8 mouse cellular contexts compared by ENCODE assay signal in the genomic region with DNA sequence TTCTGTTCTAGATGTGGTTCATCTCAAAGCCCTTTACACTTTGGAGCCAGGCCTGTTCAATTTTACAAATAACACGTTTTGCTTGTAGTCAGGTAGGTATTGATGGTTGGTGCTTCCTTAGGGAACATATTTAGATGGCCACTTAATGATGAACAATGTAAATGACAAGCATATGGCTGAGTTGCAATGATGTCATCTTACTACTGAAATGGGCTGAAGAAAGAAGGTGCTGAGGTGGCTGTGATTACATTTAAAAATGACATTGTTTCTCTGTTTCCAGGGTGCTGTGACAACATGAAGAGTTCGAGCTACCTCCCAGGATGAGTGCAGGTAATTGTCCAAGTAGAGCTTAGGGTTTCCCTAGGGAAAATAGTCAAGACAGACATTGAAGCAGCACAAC. TPM values are rescaled to one million over a fixed set of nuclear protein-coding genes. Genes with fewer than 3 reads are reported as not detected.
A peak's percentile ranks its signal among the peaks of the same experiment; 100 is the strongest.
DNase-seq lines count a peak whose midpoint lies in the region; ATAC-seq and TF ChIP-seq lines count a peak whose summit lies in the region.

No protein-coding gene starts in this region.

- TF ChIP-seq CTCF in forebrain, postnatal 0 days (IDR thresholded peaks at IDR 0.05; ENCODE audit: low read depth): no peak

- in situ Hi-C loops in ES-E14 (cut with MboI; ENCODE audit: low sequenced_read_pairs in 2 of 2, unreplicated experiment in 2 of 2): no loop called here

- no peaks in the 10 kb centered on the region for H3K9me3 ChIP-seq in heart, embryonic 13.5 days
- H3K9me3 ChIP-seq in ES-E14 (ENCODE audit: control insufficient read depth, insufficient read depth, low read depth, low read length): no peaks in the 10 kb centered on the region
- H3K9me3 ChIP-seq in forebrain, postnatal 0 days (ENCODE audit: low read length): no peaks in the 10 kb centered on the region

- H3K4me1 ChIP-seq in heart, embryonic 13.5 days: peaks cover 39% of the 10 kb centered on the region
- H3K4me1 ChIP-seq in ES-E14 (ENCODE audit: control insufficient read depth in 2 of 2, insufficient read depth in 2 of 2, low read length in 2 of 2, poor library complexity in 1 of 2): 0 out of 4 replicates have a peak, but pooled peaks cover 0 to 3% of the 10 kb centered on the region in 2 experiments
- H3K4me1 ChIP-seq in forebrain, postnatal 0 days (ENCODE audit: insufficient read depth): peaks cover 12% of the 10 kb centered on the region

- DNase-seq in heart, postnatal 4 days: no peak
- no peak for DNase-seq in ES-E14 (ENCODE audit: low read depth, low spot score)
- DNase-seq in forebrain, postnatal 0 days: no peak
- DNase-seq in right cerebral cortex, postnatal 10 days (ENCODE audit: low spot score in 2 of 2): no peak
- no peak for DNase-seq in layer of hippocampus, adult 9-10 months (ENCODE audit: low spot score)
- no peak for DNase-seq in adrenal gland, postnatal 36 days

- peak overlapping the region; percentile 95 for H3K27ac ChIP-seq in heart, embryonic 13.5 days (replicated peaks)
- peak overlapping the region; percentile 94; the same call in 1 of the 2 replicates for H3K27ac ChIP-seq in ES-E14 (ENCODE audit: insufficient read depth, low read depth, low read length, poor library complexity, severe bottlenecking)
- H3K27ac ChIP-seq in forebrain, postnatal 0 days (ENCODE audit: low read depth, low read length): no peak overlapping the region
- no peak overlapping the region; the same call in 1 of the 2 replicates for H3K27ac ChIP-seq in macrophage

- no peaks in the 10 kb centered on the region for H3K27me3 ChIP-seq in heart, embryonic 13.5 days (replicated peaks)
- no peaks in the 10 kb centered on the region for H3K27me3 ChIP-seq in forebrain, postnatal 0 days (ENCODE audit: insufficient read depth, low read length)

- peak overlapping the region; percentile 91 for H3K4me2 ChIP-seq in heart, embryonic 13.5 days
- peak overlapping the region; percentile 57 for H3K4me2 ChIP-seq in forebrain, postnatal 0 days (ENCODE audit: low read depth)

- no peak for ATAC-seq in heart, embryonic 13.5 days (ENCODE audit: extremely low read depth, insufficient number of reproducible peaks, low FRiP score, low TSS enrichment)
- no peak for ATAC-seq in forebrain, postnatal 0 days

- peaks cover 33% of the 10 kb centered on the region for H3K36me3 ChIP-seq in heart, embryonic 13.5 days
- peaks cover 29% of the 10 kb centered on the region for H3K36me3 ChIP-seq in ES-E14 (ENCODE audit: control insufficient read depth, insufficient read depth, low read length, poor library complexity, severe bottlenecking)
- peaks cover 23% of the 10 kb centered on the region for H3K36me3 ChIP-seq in forebrain, postnatal 0 days (ENCODE audit: insufficient read depth)
- H3K36me3 ChIP-seq in macrophage (ENCODE audit: inconsistent target): peaks cover 23% of the 10 kb centered on the region

- peaks cover 39% of the 10 kb centered on the region for H3K79me2 ChIP-seq in macrophage (ENCODE audit: inconsistent target)

- H3K9ac ChIP-seq in heart, embryonic 13.5 days: peak overlapping the region; percentile 99
- peak overlapping the region; percentile 99; the same call in 1 of the 2 replicates for H3K9ac ChIP-seq in ES-E14 (ENCODE audit: insufficient read depth, low read depth, low read length, poor library complexity, severe bottlenecking)
- peak overlapping the region; percentile 84; the same call in 1 of the 2 replicates for H3K9ac ChIP-seq in forebrain, postnatal 0 days

- WGBS in heart, embryonic 13.5 days: 2% methylated on average over 2 of the region's 2 CpGs
- WGBS in forebrain, postnatal 0 days: 3% methylated on average over 2 of the region's 2 CpGs
- WGBS in macrophage (ENCODE audit: missing documents): 2% methylated on average over 2 of the region's 2 CpGs

- H3K4me3 ChIP-seq in heart, embryonic 13.5 days: peak overlapping the region; percentile 93
- peak overlapping the region; percentile 76 to 92 for H3K4me3 ChIP-seq in ES-E14 (ENCODE audit: insufficient read depth in 1 of 2, low read depth in 1 of 2, low read length in 2 of 2, poor library complexity in 1 of 2, severe bottlenecking in 1 of 2)
- H3K4me3 ChIP-seq in forebrain, postnatal 0 days (ENCODE audit: low read depth, low read length): peak overlapping the region; percentile 85
- H3K4me3 ChIP-seq in macrophage (ENCODE audit: inconsistent target): peak overlapping the region; percentile 93

TF ChIP-seq in ES-E14, 5 proteins besides CTCF, POLR2A, EP300 and RAD21:
- TF ChIP-seq ZC3H11A (IDR thresholded peaks at IDR 0.05; ENCODE audit: borderline replicate concordance, low read depth, low read length): no peak
- TF ChIP-seq ZNF384 (IDR thresholded peaks at IDR 0.05; ENCODE audit: low read depth, low read length): no peak
- TF ChIP-seq HCFC1 (IDR thresholded peaks at IDR 0.05; ENCODE audit: borderline replicate concordance, insufficient read depth, low read length): no peak
- no peak for TF ChIP-seq MAFK (IDR thresholded peaks at IDR 0.05; ENCODE audit: insufficient read depth, low read depth, low read length)
- no peak for TF ChIP-seq CHD2 (IDR thresholded peaks at IDR 0.05; ENCODE audit: low read depth, low read length)

RNA-seq across cellular contexts. Expression of a gene that starts 1.2 kb away (rescaled TPM):
- 72.8 and 74.8 TPM in 2 replicates for polyA plus RNA-seq in heart, embryonic 13.5 days (2015; fragmentation: Nextera tagmentation; extraction: Ambion mirVana)
- 10 to 100 TPM; 62.4 to 66.3 TPM for total RNA-seq in heart, postnatal 4 days (2021)
- total RNA-seq in ES-E14 (2012; rRNA removed): 354 and 566 TPM in 2 replicates
- total RNA-seq in forebrain, postnatal 0 days (2014; rRNA removed): 107 and 116 TPM in 2 replicates
- 247 and 256 TPM in 2 replicates for polyA plus RNA-seq in forebrain, postnatal 0 days (2015; fragmentation: Nextera tagmentation; extraction: Ambion mirVana)
- 100 to 1,000 TPM; 156 to 425 (median 334) TPM for total RNA-seq in macrophage (2018; cell fraction: chromatin; rRNA removed)
- 100 to 1,000 TPM; 398 to 714 (median 485) TPM for total RNA-seq in macrophage (2018; cell fraction: cytosol; rRNA removed)
- total RNA-seq in macrophage (2018; cell fraction: nucleus; rRNA removed): 100 to 1,000 TPM; 371 to 912 (median 636) TPM
- polyA plus RNA-seq in macrophage (2018): 384 to 539 TPM (median 494 TPM) in 3 replicates
- total RNA-seq in adrenal gland, postnatal 36 days (2021): 100 to 1,000 TPM; 354 to 445 TPM

RNA-seq across cellular contexts. Expression of a gene that starts 11.2 kb away (rescaled TPM):
- polyA plus RNA-seq in heart, embryonic 13.5 days (2015; fragmentation: Nextera tagmentation; extraction: Ambion mirVana): 54.1 and 60.0 TPM in 2 replicates
- total RNA-seq in heart, postnatal 4 days (2021): 10 to 100 TPM; 30.3 to 31.1 TPM
- 173 and 180 TPM in 2 replicates for total RNA-seq in ES-E14 (2012; rRNA removed)
- 74.1 and 85.9 TPM in 2 replicates for total RNA-seq in forebrain, postnatal 0 days (2014; rRNA removed)
- 98.7 and 113 TPM in 2 replicates for polyA plus RNA-seq in forebrain, postnatal 0 days (2015; fragmentation: Nextera tagmentation; extraction: Ambion mirVana)
- 10 to 100 TPM; 10.3 to 65.3 (median 40.1) TPM for total RNA-seq in macrophage (2018; cell fraction: chromatin; rRNA removed)
- total RNA-seq in macrophage (2018; cell fraction: cytosol; rRNA removed): 10 to 100 TPM; 13.5 to 25.5 (median 18.7) TPM
- 10 to 100 TPM; 13.2 to 54.5 (median 21.3) TPM for total RNA-seq in macrophage (2018; cell fraction: nucleus; rRNA removed)
- polyA plus RNA-seq in macrophage (2018): 16.3 to 42.4 TPM (median 18.1 TPM) in 3 replicates
- total RNA-seq in adrenal gland, postnatal 36 days (2021): 10 to 100 TPM; 52.3 to 71.2 TPM

RNA-seq across cellular contexts. Expression of a gene that starts 16.1 kb away (rescaled TPM):
- polyA plus RNA-seq in heart, embryonic 13.5 days (2015; fragmentation: Nextera tagmentation; extraction: Ambion mirVana): 1.3 and 1.4 TPM in 2 replicates
- total RNA-seq in heart, postnatal 4 days (2021): not detected
- total RNA-seq in ES-E14 (2012; rRNA removed): 8.5 and 8.9 TPM in 2 replicates
- not detected in 2 replicates for total RNA-seq in forebrain, postnatal 0 days (2014; rRNA removed)
- 0.65 and 0.67 TPM in 2 replicates for polyA plus RNA-seq in forebrain, postnatal 0 days (2015; fragmentation: Nextera tagmentation; extraction: Ambion mirVana)
- 1 to 10 TPM in 10 of 26 experiments, not detected in 16; 2.8 to 8.1 (median 3.6) TPM for total RNA-seq in macrophage (2018; cell fraction: chromatin; rRNA removed)
- total RNA-seq in macrophage (2018; cell fraction: cytosol; rRNA removed): not detected
- total RNA-seq in macrophage (2018; cell fraction: nucleus; rRNA removed): 1 to 10 TPM in 4 of 26 experiments, not detected in 22; 2.2 to 3.7 (median 2.5) TPM
- polyA plus RNA-seq in macrophage (2018): not detected in 3 replicates
- total RNA-seq in adrenal gland, postnatal 36 days (2021): 1 to 10 TPM in 1 of 2 experiments, under 1 TPM in 1; 0.82 to 1.0 TPM

RNA-seq across cellular contexts. Expression of a gene that starts 16.8 kb away (rescaled TPM):
- polyA plus RNA-seq in heart, embryonic 13.5 days (2015; fragmentation: Nextera tagmentation; extraction: Ambion mirVana): 81.1 and 87.5 TPM in 2 replicates
- total RNA-seq in heart, postnatal 4 days (2021): 10 to 100 TPM; 43.4 to 48.5 TPM
- 66.3 and 73.2 TPM in 2 replicates for total RNA-seq in ES-E14 (2012; rRNA removed)
- total RNA-seq in forebrain, postnatal 0 days (2014; rRNA removed): 130 and 140 TPM in 2 replicates
- 86.4 and 97.6 TPM in 2 replicates for polyA plus RNA-seq in forebrain, postnatal 0 days (2015; fragmentation: Nextera tagmentation; extraction: Ambion mirVana)
- total RNA-seq in macrophage (2018; cell fraction: chromatin; rRNA removed): 100 to 1,000 TPM; 163 to 373 (median 250) TPM
- 10 to 100 TPM; 28.8 to 50.4 (median 38.5) TPM for total RNA-seq in macrophage (2018; cell fraction: cytosol; rRNA removed)
- total RNA-seq in macrophage (2018; cell fraction: nucleus; rRNA removed): 100 to 1,000 TPM in 24 of 26 experiments, 10 to 100 TPM in 2; 96.6 to 222 (median 140) TPM
- 32.3 to 65.9 TPM (median 61.9 TPM) in 3 replicates for polyA plus RNA-seq in macrophage (2018)
- total RNA-seq in adrenal gland, postnatal 36 days (2021): 10 to 100 TPM; 83.6 to 92.9 TPM

RNA-seq across cellular contexts. Expression of a gene that starts 32.5 kb away (rescaled TPM):
- 123 and 124 TPM in 2 replicates for polyA plus RNA-seq in heart, embryonic 13.5 days (2015; fragmentation: Nextera tagmentation; extraction: Ambion mirVana)
- total RNA-seq in heart, postnatal 4 days (2021): 10 to 100 TPM; 82.1 to 86.1 TPM
- 99.5 and 101 TPM in 2 replicates for total RNA-seq in ES-E14 (2012; rRNA removed)
- total RNA-seq in forebrain, postnatal 0 days (2014; rRNA removed): 81.7 and 114 TPM in 2 replicates
- polyA plus RNA-seq in forebrain, postnatal 0 days (2015; fragmentation: Nextera tagmentation; extraction: Ambion mirVana): 97.1 and 97.9 TPM in 2 replicates
- total RNA-seq in macrophage (2018; cell fraction: chromatin; rRNA removed): 1,000 to 10,000 TPM in 4 of 26 experiments, 100 to 1,000 TPM in 22; 486 to 1,281 (median 796) TPM
- total RNA-seq in macrophage (2018; cell fraction: cytosol; rRNA removed): 10 to 100 TPM; 49.8 to 90.5 (median 68.6) TPM
- total RNA-seq in macrophage (2018; cell fraction: nucleus; rRNA removed): 1,000 to 10,000 TPM in 2 of 26 experiments, 100 to 1,000 TPM in 24; 352 to 1,871 (median 566) TPM
- 68.7 to 115 TPM (median 96.9 TPM) in 3 replicates for polyA plus RNA-seq in macrophage (2018)
- 100 to 1,000 TPM in 1 of 2 experiments, 10 to 100 TPM in 1; 94.7 to 144 TPM for total RNA-seq in adrenal gland, postnatal 36 days (2021)

Comparison
In these comparisons a context has a peak if more than half of its experiments do, and no peak if none do; other contexts are left out.
1. H3K27ac ChIP-seq: peak in heart, embryonic 13.5 days (single experiment) and ES-E14 (single experiment); none in forebrain, postnatal 0 days (single experiment) and macrophage (single experiment).
2. Peak in every context shown above with its lines, with median percentiles within 50 percentile points of each other: H3K4me3 ChIP-seq and H3K9ac ChIP-seq.